Mouse (Mus musculus) MEL (cell line): Measurements from ENCODE around the gene Blzf1. TPM values are rescaled to one million over a fixed set of nuclear protein-coding genes. Genes with fewer than 3 reads are reported as not detected.

Experiments used
- DNase-seq: peaks from one replicate; pipeline ENCODE4 v3.0.0; 2011; ENCODE audit warnings: low read depth, low spot score
- H3K27ac ChIP-seq: 2 replicates; pipeline ENCODE4 v1.5.1; 2012; ENCODE audit warnings: low read depth, mild to moderate bottlenecking, control low read depth, low read length, moderate library complexity; ENCODE audit not compliant: control insufficient read depth
- H3K27me3 ChIP-seq, 2 experiments: fragments of 150-350 bp in 1 of 2; sonication (generic) in 1 of 2; 2 replicates each; pipeline ENCODE4 v1.6.1; 2012; ENCODE audit warnings: low read length in 2 of 2, mild to moderate bottlenecking in 2 of 2, improper control_type of control experiment in 1 of 2, moderate library complexity in 1 of 2; ENCODE audit not compliant: insufficient read depth in 2 of 2, control insufficient read depth in 1 of 2
- H3K36me3 ChIP-seq, 2 experiments: 2 replicates each; pipeline ENCODE4 v1.6.1; 2012 to 2014; ENCODE audit warnings: low read length in 2 of 2, improper control_type of control experiment in 1 of 2, inconsistent platforms in 1 of 2, mild to moderate bottlenecking in 1 of 2; ENCODE audit not compliant: insufficient read depth in 2 of 2, control insufficient read depth in 1 of 2
- H3K4me1 ChIP-seq, 2 experiments: fragments of 150-350 bp in 1 of 2; sonication (generic) in 1 of 2; 2 replicates each; pipeline ENCODE4 v1.6.1; 2012; ENCODE audit warnings: low read length in 2 of 2, improper control_type of control experiment in 1 of 2, mild to moderate bottlenecking in 1 of 2; ENCODE audit not compliant: insufficient read depth in 2 of 2, control insufficient read depth in 1 of 2
- H3K4me3 ChIP-seq, 2 experiments: fragments of 150-350 bp in 1 of 2; sonication (generic) in 1 of 2; 2 replicates each; pipeline ENCODE4 v1.5.1; 2012; ENCODE audit warnings: low read depth in 2 of 2, low read length in 2 of 2, mild to moderate bottlenecking in 2 of 2, moderate library complexity in 2 of 2, control low read depth in 1 of 2, improper control_type of control experiment in 1 of 2; ENCODE audit not compliant: control insufficient read depth in 1 of 2, insufficient read depth in 1 of 2
- H3K79me2 ChIP-seq: 2 replicates; pipeline ENCODE4 v1.6.1; 2012; ENCODE audit warnings: mild to moderate bottlenecking, low read length, moderate library complexity; ENCODE audit not compliant: control insufficient read depth, poor library complexity, insufficient read depth
- H3K9ac ChIP-seq: 2 replicates; pipeline ENCODE4 v1.6.1; 2012; ENCODE audit warnings: low read depth, mild to moderate bottlenecking, control low read depth, low read length, moderate library complexity; ENCODE audit not compliant: control insufficient read depth, poor library complexity, severe bottlenecking
- H3K9me3 ChIP-seq: fragments of 150-350 bp; sonication (generic); replicated peaks from 2 replicates; pipeline ENCODE4 v1.6.1; 2012; ENCODE audit warnings: mild to moderate bottlenecking, low read length, improper control_type of control experiment, moderate library complexity; ENCODE audit not compliant: insufficient read depth
- BHLHE40 ChIP-seq: IDR thresholded peaks from 2 replicates; pipeline ENCODE4 v1.6.1; 2012; ENCODE audit warnings: low read depth, mild to moderate bottlenecking, inconsistent platforms, low read length, improper control_type of control experiment, borderline replicate concordance
- CHD1 ChIP-seq: IDR thresholded peaks from 2 replicates; pipeline ENCODE4 v1.6.1; 2012; ENCODE audit warnings: low read depth, mild to moderate bottlenecking, inconsistent platforms, low read length, improper control_type of control experiment
- E2F4 ChIP-seq: IDR thresholded peaks from 2 replicates; pipeline ENCODE4 v1.6.1; 2011; ENCODE audit warnings: low read depth, low read length, improper control_type of control experiment, borderline replicate concordance
- ELF1 ChIP-seq: IDR thresholded peaks from 2 replicates; pipeline ENCODE4 v1.6.1; 2014; ENCODE audit warnings: low read depth, mild to moderate bottlenecking, inconsistent platforms, low read length, improper control_type of control experiment, moderate library complexity
- EP300 ChIP-seq, 2 experiments: IDR thresholded peaks; 2 replicates each; pipeline ENCODE4 v1.6.1; 2011; ENCODE audit warnings: improper control_type of control experiment in 2 of 2, low read length in 2 of 2, low read depth in 1 of 2, mild to moderate bottlenecking in 1 of 2
- ETS1 ChIP-seq: IDR thresholded peaks from 2 replicates; pipeline ENCODE4 v1.6.1; 2012; ENCODE audit warnings: low read depth, mild to moderate bottlenecking, inconsistent platforms, low read length, improper control_type of control experiment, moderate library complexity
- GABPA ChIP-seq: IDR thresholded peaks from 2 replicates; pipeline ENCODE4 v1.6.1; 2012; ENCODE audit warnings: low read depth, mild to moderate bottlenecking, inconsistent platforms, low read length, improper control_type of control experiment, moderate library complexity
- GATA1 ChIP-seq: IDR thresholded peaks from 2 replicates; pipeline ENCODE4 v1.6.1; 2011; ENCODE audit warnings: low read depth, low read length, improper control_type of control experiment
- HCFC1 ChIP-seq: IDR thresholded peaks from 2 replicates; pipeline ENCODE4 v1.6.1; 2012; ENCODE audit warnings: low read depth, mild to moderate bottlenecking, inconsistent platforms, low read length, improper control_type of control experiment, moderate library complexity
- JUND ChIP-seq: IDR thresholded peaks from 2 replicates; pipeline ENCODE4 v1.6.1; 2011; ENCODE audit warnings: low read depth, mild to moderate bottlenecking, improper control_type of control experiment, low read length
- KAT2A ChIP-seq: conservative IDR thresholded peaks from 2 replicates; pipeline ENCODE4 v1.6.1; 2012; ENCODE audit warnings: low read depth, low read length, improper control_type of control experiment, inconsistent platforms
- MAFK ChIP-seq: IDR thresholded peaks from 2 replicates; pipeline ENCODE4 v1.6.1; 2011; ENCODE audit warnings: low read depth, mild to moderate bottlenecking, low read length, improper control_type of control experiment, borderline replicate concordance
- MAX ChIP-seq: IDR thresholded peaks from 2 replicates; pipeline ENCODE4 v1.6.1; 2011; ENCODE audit warnings: low read length, improper control_type of control experiment
- MAZ ChIP-seq: IDR thresholded peaks from 2 replicates; pipeline ENCODE4 v1.6.1; 2012; ENCODE audit warnings: low read depth, mild to moderate bottlenecking, inconsistent platforms, low read length, improper control_type of control experiment
- MXI1 ChIP-seq: IDR thresholded peaks from 2 replicates; pipeline ENCODE4 v1.6.1; 2011; ENCODE audit warnings: mild to moderate bottlenecking, low read depth, low read length, improper control_type of control experiment
- MYC ChIP-seq: IDR thresholded peaks from 2 replicates; pipeline ENCODE4 v1.6.1; 2011; ENCODE audit warnings: low read depth, mild to moderate bottlenecking, low read length, improper control_type of control experiment, moderate library complexity
- NELFE ChIP-seq: IDR thresholded peaks from 2 replicates; pipeline ENCODE4 v1.6.1; 2011; ENCODE audit warnings: low read depth, low read length, improper control_type of control experiment
- POLR2A ChIP-seq, 2 experiments: IDR thresholded peaks; 2 replicates each; pipeline ENCODE4 v1.6.1; 2011 to 2012; ENCODE audit warnings: low read length in 2 of 2, mild to moderate bottlenecking in 2 of 2, control low read depth in 1 of 2, improper control_type of control experiment in 1 of 2, low read depth in 1 of 2, moderate library complexity in 1 of 2; ENCODE audit not compliant: control insufficient read depth in 1 of 2, insufficient read depth in 1 of 2, poor library complexity in 1 of 2
- RCOR1 ChIP-seq: IDR thresholded peaks from 2 replicates; pipeline ENCODE4 v1.6.1; 2012; ENCODE audit warnings: low read depth, mild to moderate bottlenecking, inconsistent platforms, low read length, improper control_type of control experiment
- SIN3A ChIP-seq: IDR thresholded peaks from 2 replicates; pipeline ENCODE4 v1.6.1; 2012; ENCODE audit warnings: low read length, improper control_type of control experiment, inconsistent platforms
- SMC3 ChIP-seq: IDR thresholded peaks from 2 replicates; pipeline ENCODE4 v1.6.1; 2011; ENCODE audit warnings: low read depth, low read length, improper control_type of control experiment
- TAL1 ChIP-seq: IDR thresholded peaks from 2 replicates; pipeline ENCODE4 v1.6.1; 2012; ENCODE audit warnings: mild to moderate bottlenecking, inconsistent platforms, low read length, moderate library complexity, mixed read lengths
- TBP ChIP-seq: IDR thresholded peaks from 2 replicates; pipeline ENCODE4 v1.8.0; 2011; ENCODE audit warnings: low read depth, low read length, improper control_type of control experiment
- TCF12 ChIP-seq: IDR thresholded peaks from 2 replicates; pipeline ENCODE4 v1.6.1; 2014; ENCODE audit warnings: low read depth, mild to moderate bottlenecking, inconsistent platforms, low read length, improper control_type of control experiment, moderate library complexity
- USF1 ChIP-seq: IDR thresholded peaks from 2 replicates; pipeline ENCODE4 v1.6.1; 2014; ENCODE audit warnings: low read depth, mild to moderate bottlenecking, inconsistent platforms, low read length, improper control_type of control experiment, moderate library complexity
- USF2 ChIP-seq, 2 experiments: IDR thresholded peaks; 2 replicates each; pipeline ENCODE4 v1.6.1; 2011 to 2012; ENCODE audit warnings: improper control_type of control experiment in 2 of 2, low read length in 2 of 2, borderline replicate concordance in 1 of 2, inconsistent platforms in 1 of 2, low read depth in 1 of 2, mild to moderate bottlenecking in 1 of 2; ENCODE audit not compliant: insufficient read depth in 1 of 2
- ZC3H11A ChIP-seq: IDR thresholded peaks from 2 replicates; pipeline ENCODE4 v1.6.1; 2012; ENCODE audit warnings: low read depth, mild to moderate bottlenecking, inconsistent platforms, low read length, improper control_type of control experiment
- ZMIZ1 ChIP-seq: IDR thresholded peaks from 2 replicates; pipeline ENCODE4 v1.6.1; 2012; ENCODE audit warnings: low read depth, mild to moderate bottlenecking, inconsistent platforms, low read length, improper control_type of control experiment, moderate library complexity
- ZNF384 ChIP-seq: IDR thresholded peaks from 2 replicates; pipeline ENCODE4 v1.6.1; 2012; ENCODE audit warnings: low read depth, mild to moderate bottlenecking, inconsistent platforms, low read length, improper control_type of control experiment
- polyA plus RNA-seq, 2 experiments: library from polyadenylated mRNA; stranded (reverse) in 1 of 2; unstranded in 1 of 2; fragments of >175 nt in 1 of 2; fragments of >200 nt in 1 of 2; gene quantifications; 2 replicates each; pipeline versions ENCODE4 v1.2.1 to v1.2.4; 2012; ENCODE audit warnings: low replicate concordance in 2 of 2, low read depth in 1 of 2; ENCODE audit not compliant: insufficient read length in 2 of 2, insufficient read depth in 1 of 2, missing spikeins in 1 of 2
- total RNA-seq: library from RNA; depleted of rRNA; stranded (reverse); fragments of 300-350 nt; gene quantifications from 2 replicates; pipeline ENCODE4 v1.2.3, GENCODE M21; 2012

Gene Blzf1
- total and polyA plus RNA-seq, 3 experiments, result 17.1 to 18.2 TPM; not detected in 1

DNA sequence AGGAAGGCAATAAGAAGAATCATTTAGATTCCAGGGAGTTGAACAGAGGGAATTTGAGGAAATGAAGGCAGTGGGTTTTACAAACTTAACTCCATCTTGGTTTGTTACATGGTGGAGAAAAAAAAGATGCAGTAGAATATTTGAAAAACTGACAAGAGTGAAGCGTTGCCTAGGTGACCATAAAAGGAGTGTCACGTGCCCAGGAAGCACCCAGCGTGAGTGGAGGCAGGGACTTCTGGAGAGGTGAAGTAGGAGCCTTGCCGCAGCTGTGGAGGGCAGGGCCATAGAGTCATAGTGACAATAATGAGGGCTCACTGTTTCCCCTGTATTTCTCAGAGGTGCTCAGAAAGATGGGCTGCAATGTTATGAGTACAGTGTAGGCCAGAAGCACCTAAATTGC lies 28.0 kb downstream of the Blzf1 start:
- Histone ChIP-seq H3K4me1 (peaks cover 0 to 6% of the 10 kb centered on the region in 2 experiments; a peak in 1 of 4 replicates), H3K79me2 (no peaks in the 10 kb centered on the region; the same call in 1 of the 2 replicates), H3K27me3 (no peaks in the 10 kb centered on the region), H3K27ac (no peak overlapping the region), H3K9me3 (no peaks in the 10 kb centered on the region), H3K9ac (no peak overlapping the region), H3K36me3 (peaks cover 2 to 6% of the 10 kb centered on the region in 2 experiments), H3K4me3 (no peak overlapping the region)
- TF ChIP-seq RCOR1, result no peak
- TF ChIP-seq SMC3, result no peak
- TF ChIP-seq ETS1, result no peak
- no peak for TF ChIP-seq MAX
- no peak for TF ChIP-seq POLR2A (IDR thresholded peaks at IDR 0.05; ENCODE audit: control insufficient read depth in 1 of 2, insufficient read depth in 1 of 2, low read depth in 1 of 2, low read length in 2 of 2, poor library complexity in 1 of 2)
- no peak for TF ChIP-seq KAT2A
- TF ChIP-seq JUND, result no peak
- no peak for TF ChIP-seq TBP
- TF ChIP-seq CHD1, result no peak
- no peak for TF ChIP-seq BHLHE40
- TF ChIP-seq GATA1, result no peak
- no peak for TF ChIP-seq ZC3H11A
- no peak for DNase-seq

DNA sequence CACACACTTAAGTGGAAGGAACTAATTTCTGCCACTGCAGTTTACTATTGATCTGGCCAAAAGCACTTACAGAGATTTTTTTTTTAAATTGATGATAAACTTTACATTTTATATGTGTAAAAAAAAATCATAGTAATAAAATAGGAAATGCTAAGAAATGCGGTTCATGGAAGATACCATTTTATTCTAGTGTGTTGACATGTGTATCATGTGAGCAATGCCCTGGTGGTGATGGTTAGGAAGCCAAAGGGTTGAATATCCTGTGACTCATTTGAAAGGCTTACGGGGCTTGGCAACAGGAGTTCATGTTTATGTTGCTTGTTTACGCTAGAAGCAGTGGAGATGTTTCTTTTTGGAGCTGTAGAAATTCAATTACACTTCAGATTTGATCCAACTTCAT lies 30.7 kb downstream of the Blzf1 start:
- peak overlapping the region; percentile 57 for H3K27ac ChIP-seq
- H3K9ac ChIP-seq, result peak overlapping the region; percentile 82
- no peaks in the 10 kb centered on the region for H3K27me3 ChIP-seq
- H3K79me2 ChIP-seq, result no peaks in the 10 kb centered on the region; the same call in 1 of the 2 replicates
- H3K4me3 ChIP-seq, result peak overlapping the region; percentile 31 to 79; a peak in 3 of 4 replicates
- peak; percentile 87 for DNase-seq
- H3K36me3 ChIP-seq, result peaks cover 0 to 6% of the 10 kb centered on the region in 2 experiments; a peak in 2 of 4 replicates
- H3K4me1 ChIP-seq, result peaks cover 0 to 6% of the 10 kb centered on the region in 2 experiments; a peak in 1 of 4 replicates
- no peaks in the 10 kb centered on the region for H3K9me3 ChIP-seq
- no peak for TF ChIP-seq E2F4
- TF ChIP-seq GATA1, result no peak
- no peak for TF ChIP-seq GABPA
- TF ChIP-seq SIN3A, result peak; percentile 91
- TF ChIP-seq ETS1, result peak; percentile 60
- TF ChIP-seq POLR2A (IDR thresholded peaks at IDR 0.05; ENCODE audit: control insufficient read depth in 1 of 2, insufficient read depth in 1 of 2, low read depth in 1 of 2, low read length in 2 of 2, poor library complexity in 1 of 2), result 0 out of 4 replicates have a peak, but pooled peaks of 1 of the 2 experiments have one; percentile 25
- TF ChIP-seq MAX, result peak; percentile 71
- peak; percentile 74 for TF ChIP-seq HCFC1
- TF ChIP-seq KAT2A, result no peak
- TF ChIP-seq SMC3, result no peak
- TF ChIP-seq TCF12, result 0 out of 2 replicates have a peak, but pooled peaks have one; percentile 33
- no peak for TF ChIP-seq RCOR1
- TF ChIP-seq MXI1, result peak; percentile 84
- no peak for TF ChIP-seq NELFE
- peak; percentile 55; the same call in 1 of the 2 replicates for TF ChIP-seq TBP
- TF ChIP-seq ZC3H11A, result no peak
- 0 out of 4 replicates have a peak, but pooled peaks of 1 of the 2 experiments have one; percentile 28 for TF ChIP-seq USF2 (IDR thresholded peaks at IDR 0.05; ENCODE audit: borderline replicate concordance in 1 of 2, insufficient read depth in 1 of 2, low read depth in 1 of 2, low read length in 2 of 2)
- TF ChIP-seq EP300 (IDR thresholded peaks at IDR 0.05; ENCODE audit: low read depth in 1 of 2, low read length in 2 of 2), result peak; percentile 30 to 64; a peak in 2 of 4 replicates
- no peak for TF ChIP-seq MAZ
- TF ChIP-seq MAFK, result no peak
- no peak for TF ChIP-seq ZMIZ1
- peak; percentile 83 for TF ChIP-seq MYC
- no peak for TF ChIP-seq TAL1
- TF ChIP-seq USF1, result peak; percentile 88
- peak; percentile 6; the same call in 1 of the 2 replicates for TF ChIP-seq BHLHE40
- peak; percentile 48; the same call in 1 of the 2 replicates for TF ChIP-seq ELF1
- no peak for TF ChIP-seq ZNF384
- 0 out of 2 replicates have a peak, but pooled peaks have one; percentile 13 for TF ChIP-seq JUND
